ENCODE assay signal across 10 mouse cellular contexts in genomic region chr2:181243706-181244394, GRCm38 (mm10). TPM values are rescaled to one million over a fixed set of nuclear protein-coding genes. Genes with fewer than 3 reads are reported as not detected.
DNase-seq lines count a peak whose midpoint lies in the region; ATAC-seq and TF ChIP-seq lines count a peak whose summit lies in the region.
"Had no signal": no experiment of that assay in that cellular context is flagged by ENCODE, and none has a peak within 500 bp of the region (broad histone marks: within the 10 kb centered on the region; RNA-seq: fewer than 3 reads in every experiment).

No protein-coding gene starts in this region.

- no peak overlapping the region for H3K9ac ChIP-seq in kidney, embryonic 16.5 days (replicated peaks; ENCODE audit: low read length)

- H3K4me3 ChIP-seq in kidney, embryonic 16.5 days (ENCODE audit: low read length) = no peak overlapping the region
- no peak overlapping the region for H3K4me3 ChIP-seq in myocyte

- H3K36me3 ChIP-seq in kidney, embryonic 16.5 days (ENCODE audit: insufficient read depth, low read length) = no peaks in the 10 kb centered on the region
- no peaks in the 10 kb centered on the region for H3K36me3 ChIP-seq in myocyte (ENCODE audit: control insufficient read depth, insufficient read depth)

- H3K27me3 ChIP-seq in kidney, embryonic 16.5 days (ENCODE audit: insufficient read depth, low read length) = no peaks in the 10 kb centered on the region
- H3K27me3 ChIP-seq in myocyte (ENCODE audit: control insufficient read depth, insufficient read depth, insufficient read length) = no peaks in the 10 kb centered on the region

- no peaks in the 10 kb centered on the region for H3K9me3 ChIP-seq in kidney, embryonic 16.5 days (ENCODE audit: low read length)

- H3K4me2 ChIP-seq in kidney, embryonic 16.5 days (replicated peaks; ENCODE audit: low read depth, low read length) = no peak overlapping the region
- H3K4me2 ChIP-seq in myocyte (ENCODE audit: low read depth) = peak overlapping the region; percentile 55

- peaks cover 5% of the 10 kb centered on the region for H3K79me2 ChIP-seq in myocyte (ENCODE audit: control insufficient read depth, insufficient read depth)

- no peak for TF ChIP-seq POLR2A in myocyte (IDR thresholded peaks at IDR 0.05; ENCODE audit: insufficient read length, low read depth)

- WGBS in kidney, embryonic 16.5 days = 37% methylated on average over 11 of the region's 11 CpGs

- H3K4me1 ChIP-seq in kidney, embryonic 16.5 days (ENCODE audit: insufficient read depth, low read length) = peaks cover 9% of the 10 kb centered on the region; the same call in 1 of the 2 replicates

- DNase-seq in kidney, adult 11 months = peak; percentile 19
- DNase-seq in fibroblast of lung, adult 2 months (ENCODE audit: low read depth) = peak; percentile 16
- peak; percentile 42 for DNase-seq in liver
- no peak for DNase-seq in adrenal gland, adult 18-20 months (ENCODE audit: low spot score in 2 of 2)
- no peak for DNase-seq in frontal cortex, postnatal 10 days (ENCODE audit: low spot score in 2 of 2)
- no peak for DNase-seq in left cerebral cortex, postnatal 36 days (ENCODE audit: low spot score in 2 of 2)

- ATAC-seq in kidney, embryonic 16.5 days (ENCODE audit: low FRiP score, low TSS enrichment) = no peak

- intact Hi-C loops in left cerebral cortex, postnatal 36 days (cut with DNase I) = no loop called here

- H3K27ac ChIP-seq in kidney, embryonic 16.5 days (ENCODE audit: low read length) = no peak overlapping the region

- H3ac ChIP-seq in myocyte (ENCODE audit: control insufficient read depth, insufficient read length) = no peak overlapping the region

TF ChIP-seq in myocyte, 11 proteins besides CTCF, POLR2A, EP300 and RAD21:
- TF ChIP-seq USF1 (IDR thresholded peaks at IDR 0.05; ENCODE audit: low read depth) (no peak), REST (IDR thresholded peaks at IDR 0.05; ENCODE audit: insufficient read depth, insufficient read length) (no peak), MYOG (IDR thresholded peaks at IDR 0.05; ENCODE audit: control insufficient read depth in 1 of 3, insufficient read depth in 1 of 3, insufficient read length in 2 of 3, low read depth in 2 of 3) (no peak), TCF3 (IDR thresholded peaks at IDR 0.05; ENCODE audit: insufficient read length, low read depth) (no peak), CEBPB (IDR thresholded peaks at IDR 0.05; ENCODE audit: insufficient read depth, poor library complexity, severe bottlenecking) (no peak), TCF12 (IDR thresholded peaks at IDR 0.05; ENCODE audit: insufficient read depth, poor library complexity, severe bottlenecking) (no peak), MAX (IDR thresholded peaks at IDR 0.05; ENCODE audit: low read depth) (no peak), SRF (IDR thresholded peaks at IDR 0.05; ENCODE audit: control insufficient read depth, insufficient read length, low read depth) (no peak), MYOD1 (IDR thresholded peaks at IDR 0.05; ENCODE audit: control insufficient read depth in 1 of 3, insufficient read length in 2 of 3, low read depth in 2 of 3) (no peak), E2F4 (IDR thresholded peaks at IDR 0.05; ENCODE audit: insufficient read depth) (no peak), POLR2AphosphoS2 (IDR thresholded peaks at IDR 0.05; ENCODE audit: insufficient read length, low read depth) (no peak)

RNA-seq across cellular contexts. Expression of gene Helz2, which starts 2.0 kb away (rescaled TPM):
- 1.9 and 2.0 TPM in 2 replicates for polyA plus RNA-seq in kidney, embryonic 16.5 days (2015; fragmentation: Nextera tagmentation; extraction: Ambion mirVana)
- polyA plus RNA-seq in myocyte (2012; fragmentation: generic; extraction: Trizol) = 4.6 TPM
- 10 to 100 TPM; 21.6 to 23.7 TPM for total RNA-seq in adrenal gland, adult 18-20 months (2021)
- total RNA-seq in left cerebral cortex, postnatal 36 days (2021) = 1 to 10 TPM; 1.7 to 3.6 TPM

RNA-seq across cellular contexts. Expression of gene Fndc11, which starts 24.0 kb away (rescaled TPM):
- polyA plus RNA-seq in kidney, embryonic 16.5 days (2015; fragmentation: Nextera tagmentation; extraction: Ambion mirVana) = 0.26 and 0.59 TPM in 2 replicates
- not detected for polyA plus RNA-seq in myocyte (2012; fragmentation: generic; extraction: Trizol)
- total RNA-seq in adrenal gland, adult 18-20 months (2021) = under 1 TPM in 1 of 2 experiments, not detected in 1; 0.27 TPM
- not detected for total RNA-seq in left cerebral cortex, postnatal 36 days (2021)
- total RNA-seq: adrenal gland, postnatal 36 days had no signal

RNA-seq across cellular contexts. Expression of gene Srms, which starts 30.9 kb away (rescaled TPM):
- polyA plus RNA-seq in kidney, embryonic 16.5 days (2015; fragmentation: Nextera tagmentation; extraction: Ambion mirVana) = 0.25 and 0.37 TPM in 2 replicates
- polyA plus RNA-seq in myocyte (2012; fragmentation: generic; extraction: Trizol) = not detected
- total RNA-seq in adrenal gland, adult 18-20 months (2021) = under 1 TPM; 0.73 to 0.83 TPM
- total RNA-seq in left cerebral cortex, postnatal 36 days (2021) = under 1 TPM; 0.25 to 0.50 TPM
- polyA plus RNA-seq: stomach, embryonic 14.5 days had no signal

RNA-seq across cellular contexts. Expression of gene Ptk6, which starts 41.3 kb away (rescaled TPM):
- polyA plus RNA-seq in kidney, embryonic 16.5 days (2015; fragmentation: Nextera tagmentation; extraction: Ambion mirVana) = not detected in 2 replicates
- 0.01 TPM for polyA plus RNA-seq in myocyte (2012; fragmentation: generic; extraction: Trizol)
- total RNA-seq in adrenal gland, adult 18-20 months (2021) = not detected
- total RNA-seq in left cerebral cortex, postnatal 36 days (2021) = not detected
- total RNA-seq: adrenal gland, postnatal 36 days had no signal
- polyA plus RNA-seq: stomach, embryonic 14.5 days had no signal

RNA-seq across cellular contexts. Expression of gene Gmeb2, which starts 44.0 kb away (rescaled TPM):
- 15.7 and 18.7 TPM in 2 replicates for polyA plus RNA-seq in kidney, embryonic 16.5 days (2015; fragmentation: Nextera tagmentation; extraction: Ambion mirVana)
- polyA plus RNA-seq in myocyte (2012; fragmentation: generic; extraction: Trizol) = 11.0 TPM
- 10 to 100 TPM; 14.8 to 15.2 TPM for total RNA-seq in adrenal gland, adult 18-20 months (2021)
- 10 to 100 TPM; 20.1 to 23.4 TPM for total RNA-seq in left cerebral cortex, postnatal 36 days (2021)

Comparison
In these comparisons a context has a peak if more than half of its experiments do, and no peak if none do; other contexts are left out.
1. DNase-seq: peak in kidney, adult 11 months (single experiment), fibroblast of lung, adult 2 months (single experiment) and liver (single experiment); none in adrenal gland, adult 18-20 months (0 of 2), frontal cortex, postnatal 10 days (0 of 2) and left cerebral cortex, postnatal 36 days (0 of 2).
2. RNA of gene Helz2, which starts 2.0 kb away (total RNA-seq): 21.6 to 23.7 TPM in adrenal gland, adult 18-20 months; 1.7 to 3.6 TPM in left cerebral cortex, postnatal 36 days; every median in the first group is over 4 times any median in the second.